Mouse (Mus musculus) liver, embryonic 14.5 days (tissue): Measurements from ENCODE around the gene Lrrc30. TPM values are rescaled to one million over a fixed set of nuclear protein-coding genes. Genes with fewer than 3 reads are reported as not detected.
A peak's percentile ranks its signal among the peaks of the same experiment; 100 is the strongest.

ENCODE experiments used
- ATAC-seq: fragments of 200-750 bp; cut with Nextera tagmentation; 2 replicates; pipeline ENCODE4 v1.8.0; 2017; ENCODE audit warnings: moderate number of reproducible peaks, mild to moderate bottlenecking, moderate library complexity; ENCODE audit not compliant: insufficient read depth
- DNase-seq, 3 experiments: peaks; one replicate each; pipeline ENCODE4 v3.0.0-alpha.2; 2012 to 2013; ENCODE audit warnings: low read depth in 3 of 3, low spot score in 3 of 3
- H3K27ac ChIP-seq: fragments of 300-500 bp; sonication (generic); 2 replicates; pipeline ENCODE4 v1.5.1; 2014; ENCODE audit warnings: moderate library complexity, mild to moderate bottlenecking, control low read depth, inconsistent platforms
- H3K27me3 ChIP-seq: fragments of 300-500 bp; sonication (generic); 2 replicates; pipeline ENCODE4 v1.6.1; 2014; ENCODE audit warnings: mild to moderate bottlenecking, low read length, moderate library complexity; ENCODE audit not compliant: control insufficient read depth, insufficient read depth
- H3K36me3 ChIP-seq: fragments of 300-500 bp; sonication (generic); replicated peaks from 2 replicates; pipeline ENCODE4 v1.6.1; 2014; ENCODE audit warnings: low read depth; ENCODE audit not compliant: control insufficient read depth, insufficient read depth
- H3K4me1 ChIP-seq, 2 experiments: fragments of 200-500 bp in 1 of 2; fragments of 300-500 bp in 1 of 2; sonication (generic) in 1 of 2; replicated peaks; 2 replicates each; pipeline ENCODE4 v1.6.1; 2012 to 2014; ENCODE audit warnings: antibody characterized with exemption in 1 of 2, inconsistent platforms in 1 of 2, low read length in 1 of 2; ENCODE audit not compliant: control insufficient read depth in 2 of 2, insufficient read depth in 2 of 2
- H3K4me2 ChIP-seq: fragments of 300-500 bp; sonication (generic); 2 replicates; pipeline ENCODE4 v1.6.1; 2014; ENCODE audit warnings: low read depth, mild to moderate bottlenecking, control low read depth, moderate library complexity
- H3K4me3 ChIP-seq, 2 experiments: fragments of 200-500 bp in 1 of 2; fragments of 300-500 bp in 1 of 2; sonication (generic) in 1 of 2; 2 replicates each; pipeline ENCODE4 v1.5.1; 2012 to 2014; ENCODE audit warnings: low read depth in 2 of 2, low read length in 2 of 2, mild to moderate bottlenecking in 2 of 2, control low read depth in 1 of 2, inconsistent platforms in 1 of 2, moderate library complexity in 1 of 2; ENCODE audit not compliant: insufficient read depth in 1 of 2
- H3K9ac ChIP-seq: fragments of 300-500 bp; sonication (generic); replicated peaks from 2 replicates; pipeline ENCODE4 v1.6.1; 2014; ENCODE audit warnings: mild to moderate bottlenecking, control low read depth, moderate library complexity
- H3K9me3 ChIP-seq: fragments of 300-500 bp; sonication (generic); 2 replicates; pipeline ENCODE4 v1.6.1; 2016; ENCODE audit warnings: low read length, mixed read lengths; ENCODE audit not compliant: control insufficient read depth
- CTCF ChIP-seq: IDR thresholded peaks from 2 replicates; pipeline ENCODE4 v1.5.1; 2016; ENCODE audit warnings: antibody characterized with exemption, low read depth, control low read depth
- EP300 ChIP-seq: IDR thresholded peaks from 2 replicates; pipeline ENCODE4 v1.6.1; 2016; ENCODE audit warnings: antibody characterized with exemption, low read depth
- WGBS: fragments of 180-500 bp; shearing (Covaris S2); extraction: QIAGEN DNeasy Blood & Tissue Kit; methylation state at CpG from one replicate; pipeline ENCODE4 v1.1.7; 2014; ENCODE audit not compliant: insufficient replicate concordance; 5-methylcytosine and 5-hydroxymethylcytosine counted together
- polyA plus RNA-seq, 2 experiments: library from polyadenylated mRNA; depleted of rRNA in 1 of 2; stranded (reverse) in 1 of 2; unstranded in 1 of 2; fragments of >200 nt; fragmentation: Nextera tagmentation in 1 of 2; extraction: Ambion mirVana in 1 of 2; gene quantifications; 2 replicates each; pipeline versions ENCODE4 v1.2.1 to v1.2.3; 2012 to 2014

Lrrc30 gene
- polyA plus RNA-seq, 2 experiments, result not detected

- ATAC-seq (no peak), DNase-seq (no peak)
- Histone ChIP-seq H3K27ac (no peak overlapping the region), H3K27me3 (no peaks in the 10 kb centered on the region), H3K9ac (no peak overlapping the region), H3K4me1 (no peaks in the 10 kb centered on the region), H3K4me2 (no peak overlapping the region), H3K36me3 (no peaks in the 10 kb centered on the region), H3K9me3 (no peaks in the 10 kb centered on the region), H3K4me3 (no peak overlapping the region)
- TF ChIP-seq CTCF (no peak), EP300 (no peak)
- 71% methylated on average over 4 of the region's 4 CpGs for WGBS
These were observed 30.0 kb downstream of the Lrrc30 start for GRCm38 (mm10) chr17:67602556-67602955.

- no peak overlapping the region for H3K4me2 ChIP-seq
- peak; percentile 1 to 22 (median 3) for DNase-seq
- H3K9me3 ChIP-seq, result no peaks in the 10 kb centered on the region
- no peaks in the 10 kb centered on the region for H3K36me3 ChIP-seq
- TF ChIP-seq EP300, result no peak
- TF ChIP-seq CTCF, result peak; percentile 59
- no peak overlapping the region for H3K4me3 ChIP-seq
- no peaks in the 10 kb centered on the region for H3K4me1 ChIP-seq
- no peak overlapping the region for H3K27ac ChIP-seq
- WGBS, result 18% methylated on average over 6 of the region's 6 CpGs
- no peak for ATAC-seq
- no peak overlapping the region for H3K9ac ChIP-seq
- H3K27me3 ChIP-seq, result no peaks in the 10 kb centered on the region
These were observed 47.5 kb downstream of the Lrrc30 start for GRCm38 (mm10) chr17:67584937-67585579.

GRCm38 (mm10) chr17:67584533-67584932 lies 48.0 kb downstream of the Lrrc30 start:
- no peaks in the 10 kb centered on the region for H3K36me3 ChIP-seq
- no peak overlapping the region for H3K27ac ChIP-seq
- no peaks in the 10 kb centered on the region for H3K27me3 ChIP-seq
- DNase-seq (no peak), ATAC-seq (no peak)
- TF ChIP-seq CTCF (no peak), EP300 (no peak)
- 50% methylated on average over 7 of the region's 7 CpGs for WGBS
- no peaks in the 10 kb centered on the region for H3K9me3 ChIP-seq
- H3K4me2 ChIP-seq, result no peak overlapping the region
- no peak overlapping the region for H3K9ac ChIP-seq
- H3K4me1 ChIP-seq, result no peaks in the 10 kb centered on the region
- no peak overlapping the region for H3K4me3 ChIP-seq

- WGBS, result 25% methylated on average over 7 of the region's 7 CpGs
- Histone ChIP-seq H3K4me1 (no peaks in the 10 kb centered on the region), H3K9ac (no peak overlapping the region)
These were observed 49.1 kb downstream of the Lrrc30 start for GRCm38 (mm10) chr17:67583422-67583821.

GRCm38 (mm10) chr17:67582681-67583356 lies 49.7 kb downstream of the Lrrc30 start:
- no peaks in the 10 kb centered on the region for H3K4me1 ChIP-seq
- no peaks in the 10 kb centered on the region for H3K36me3 ChIP-seq
- no peak for TF ChIP-seq EP300
- no peak for TF ChIP-seq CTCF
- no peak for ATAC-seq
- WGBS, result 41% methylated on average over 4 of the region's 4 CpGs
- H3K27me3 ChIP-seq, result no peaks in the 10 kb centered on the region
- DNase-seq, result no peak
- H3K9ac ChIP-seq, result no peak overlapping the region
- H3K4me3 ChIP-seq, result no peak overlapping the region
- no peak overlapping the region for H3K27ac ChIP-seq
- no peak overlapping the region for H3K4me2 ChIP-seq
- no peaks in the 10 kb centered on the region for H3K9me3 ChIP-seq

More at GRCm38 (mm10) chr17:67583422-67583821, 49.1 kb downstream of the Lrrc30 start:
- Histone ChIP-seq H3K36me3 (no peaks in the 10 kb centered on the region), H3K4me3 (no peak overlapping the region), H3K4me2 (no peak overlapping the region), H3K27ac (no peak overlapping the region), H3K9me3 (no peaks in the 10 kb centered on the region), H3K27me3 (no peaks in the 10 kb centered on the region)
- no peak for ATAC-seq
- TF ChIP-seq EP300 (no peak), CTCF (no peak)
- no peak for DNase-seq
